Mouse (Mus musculus): ENCODE data around the gene Gm42715. TPM values are rescaled to one million over a fixed set of nuclear protein-coding genes. Genes with fewer than 3 reads are reported as not detected.
"Not testable (repeated sequence)": the region's sequence is repeated elsewhere in the genome, so short reads cannot be mapped to it uniquely, and the experiment has no call there.

The Gm42715 gene
- 1 to 10 TPM; 4.7 to 5.2 TPM for total RNA-seq (2021)
- long read RNA-seq, experiment 1, partial matches to known transcripts, result 0 of 3 reads
- long read RNA-seq, experiment 1, other reads (novel, unspliced or antisense), result 3 of 3 reads
- long read RNA-seq, experiment 2, partial matches to known transcripts, result 0 of 2 reads
- long read RNA-seq, experiment 2, other reads (novel, unspliced or antisense), result 2 of 2 reads

GRCm38 (mm10) chr7:127519284-127519683 lies at the start of gene Gm42715:
Gene Gm42715 (plus strand): TSS chr7:127519584.
- DNase-seq, result no peak

GRCm38 (mm10) chr7:127470011-127470715 lies 49.2 kb upstream of the Gm42715 start:
- DNase-seq, result no peak

- DNase-seq, result peak; percentile 92
Measured at GRCm38 (mm10) chr7:127470743-127471645, 48.4 kb upstream of the Gm42715 start.

- DNase-seq, result no peak
Measured at GRCm38 (mm10) chr7:127471646-127472010, 47.8 kb upstream of the Gm42715 start.

- DNase-seq, result no peak
Measured at GRCm38 (mm10) chr7:127472060-127472459, 47.3 kb upstream of the Gm42715 start.

- DNase-seq, result no peak
Measured at GRCm38 (mm10) chr7:127473705-127474104, 45.7 kb upstream of the Gm42715 start.

GRCm38 (mm10) chr7:127474378-127475070 lies 44.9 kb upstream of the Gm42715 start:
- DNase-seq, result no peak

- no peak for DNase-seq
Measured at GRCm38 (mm10) chr7:127475186-127475740, 44.1 kb upstream of the Gm42715 start.

GRCm38 (mm10) chr7:127476336-127476735 lies 43.0 kb upstream of the Gm42715 start:
- no peak for DNase-seq

GRCm38 (mm10) chr7:127476855-127477254 lies 42.5 kb upstream of the Gm42715 start:
- DNase-seq, result no peak

GRCm38 (mm10) chr7:127477687-127478634 lies 41.4 kb upstream of the Gm42715 start:
- DNase-seq, result peak; percentile 100

GRCm38 (mm10) chr7:127478635-127479317 lies 40.6 kb upstream of the Gm42715 start, which contains the start of gene Fbrs:
Gene Fbrs (plus strand): TSS chr7:127479199.
- peak; percentile 98 for DNase-seq

GRCm38 (mm10) chr7:127479318-127480225 lies 39.8 kb upstream of the Gm42715 start:
- no peak for DNase-seq

GRCm38 (mm10) chr7:127480321-127480720 lies 39.1 kb upstream of the Gm42715 start:
- DNase-seq, result no peak

- no peak for DNase-seq
Measured at GRCm38 (mm10) chr7:127485416-127485815, 34.0 kb upstream of the Gm42715 start.

GRCm38 (mm10) chr7:127488364-127488763 lies 31.0 kb upstream of the Gm42715 start:
- not testable (repeated sequence) for DNase-seq

- no peak for DNase-seq
Measured at GRCm38 (mm10) chr7:127489982-127490381, 29.4 kb upstream of the Gm42715 start.

- no peak for DNase-seq
Measured at GRCm38 (mm10) chr7:127491846-127492245, 27.5 kb upstream of the Gm42715 start.

GRCm38 (mm10) chr7:127494648-127495047 lies 24.7 kb upstream of the Gm42715 start:
- no peak for DNase-seq

All from gastrocnemius, postnatal 25 days (tissue).